Comparison of ENCODE assay signal across 8 mouse cellular contexts in the genomic region with DNA sequence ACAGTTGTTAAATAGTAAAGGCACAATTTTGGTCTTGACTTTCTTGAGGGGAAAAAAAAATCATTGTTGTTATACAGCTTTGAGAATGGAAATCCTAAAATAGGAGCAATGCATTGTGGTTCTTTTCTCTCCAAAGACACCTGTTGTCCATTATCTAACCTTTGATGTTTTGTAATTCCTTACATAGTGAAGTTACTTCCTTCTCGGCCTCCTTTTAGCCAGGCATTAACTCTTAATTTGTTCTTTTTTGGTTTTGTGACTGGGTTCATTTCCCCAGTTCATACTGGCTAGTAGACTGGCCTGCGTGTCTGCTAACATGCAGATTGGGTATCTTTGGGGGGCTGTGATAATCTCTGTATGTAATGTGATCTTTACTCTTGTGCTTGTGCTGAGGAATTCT. TPM values are rescaled to one million over a fixed set of nuclear protein-coding genes. Genes with fewer than 3 reads are reported as not detected.
DNase-seq lines count a peak whose midpoint lies in the region; ATAC-seq and TF ChIP-seq lines count a peak whose summit lies in the region.

No protein-coding gene starts in this region.

- no peak for ATAC-seq in embryonic facial prominence, embryonic 12.5 days (ENCODE audit: insufficient number of reproducible peaks, insufficient read depth, low FRiP score, low TSS enrichment)
- ATAC-seq in intestine, embryonic 14.5 days (replicated peaks; ENCODE audit: low FRiP score, low TSS enrichment, low read depth) = no peak
- no peak for ATAC-seq in midbrain, postnatal 0 days (ENCODE audit: low FRiP score)
- no peak for ATAC-seq in megakaryocyte progenitor cell, adult 5-6 weeks (replicated peaks; ENCODE audit: poor library complexity)

- no peaks in the 10 kb centered on the region for H3K27me3 ChIP-seq in embryonic facial prominence, embryonic 12.5 days
- no peaks in the 10 kb centered on the region for H3K27me3 ChIP-seq in intestine, embryonic 14.5 days (replicated peaks; ENCODE audit: control insufficient read depth, insufficient read depth, low read length)
- no peaks in the 10 kb centered on the region for H3K27me3 ChIP-seq in midbrain, postnatal 0 days (ENCODE audit: insufficient read depth, low read length)

- peak overlapping the region; percentile 69 for H3K4me3 ChIP-seq in layer of hippocampus, adult 2 months
- H3K4me3 ChIP-seq in embryonic facial prominence, embryonic 12.5 days = peak overlapping the region; percentile 87
- peak overlapping the region; percentile 87 for H3K4me3 ChIP-seq in intestine, embryonic 14.5 days (ENCODE audit: low read depth, low read length)
- peak overlapping the region; percentile 82 for H3K4me3 ChIP-seq in midbrain, postnatal 0 days (ENCODE audit: low read depth, low read length)

- H3K9me3 ChIP-seq in embryonic facial prominence, embryonic 12.5 days = no peaks in the 10 kb centered on the region
- no peaks in the 10 kb centered on the region for H3K9me3 ChIP-seq in intestine, embryonic 14.5 days (ENCODE audit: control insufficient read depth, low read length)
- H3K9me3 ChIP-seq in midbrain, postnatal 0 days (ENCODE audit: low read length) = no peaks in the 10 kb centered on the region

- 1% methylated on average over 2 of the region's 2 CpGs for WGBS in embryonic facial prominence, embryonic 12.5 days
- 14% methylated on average over 2 of the region's 2 CpGs for WGBS in intestine, embryonic 14.5 days
- WGBS in midbrain, postnatal 0 days = 20% methylated on average over 2 of the region's 2 CpGs

- H3K36me3 ChIP-seq in embryonic facial prominence, embryonic 12.5 days = no peaks in the 10 kb centered on the region
- H3K36me3 ChIP-seq in intestine, embryonic 14.5 days (ENCODE audit: control insufficient read depth, insufficient read depth, low read length) = no peaks in the 10 kb centered on the region
- H3K36me3 ChIP-seq in midbrain, postnatal 0 days (ENCODE audit: insufficient read depth, low read length) = no peaks in the 10 kb centered on the region

- peaks cover 20% of the 10 kb centered on the region for H3K4me1 ChIP-seq in embryonic facial prominence, embryonic 12.5 days
- H3K4me1 ChIP-seq in intestine, embryonic 14.5 days (replicated peaks; ENCODE audit: control insufficient read depth, insufficient read depth, low read length) = peaks cover 28% of the 10 kb centered on the region
- peaks cover 9% of the 10 kb centered on the region for H3K4me1 ChIP-seq in midbrain, postnatal 0 days (ENCODE audit: insufficient read depth, low read length)

- no peak for TF ChIP-seq CTCF in layer of hippocampus, adult 2 months (conservative IDR thresholded peaks at IDR 0.05)
- TF ChIP-seq CTCF in midbrain, postnatal 0 days (IDR thresholded peaks at IDR 0.05) = no peak

- H3K4me2 ChIP-seq in embryonic facial prominence, embryonic 12.5 days (replicated peaks) = peak overlapping the region; percentile 66
- peak overlapping the region; percentile 69 for H3K4me2 ChIP-seq in intestine, embryonic 14.5 days (ENCODE audit: low read length)
- peak overlapping the region; percentile 78 for H3K4me2 ChIP-seq in midbrain, postnatal 0 days (ENCODE audit: low read depth, low read length, poor library complexity, severe bottlenecking)

- no peak for DNase-seq in layer of hippocampus, adult 2 months (ENCODE audit: low spot score in 2 of 2)
- no peak for DNase-seq in layer of hippocampus, adult 18-20 months (ENCODE audit: low spot score in 2 of 2)
- DNase-seq in intestine, embryonic 14.5 days (ENCODE audit: low spot score) = no peak
- DNase-seq in midbrain, postnatal 0 days (ENCODE audit: low spot score) = no peak
- no peak for DNase-seq in urinary bladder, adult 2 months (ENCODE audit: low spot score)
- DNase-seq in thymus, postnatal 14 days = no peak

- peak overlapping the region; percentile 95; the same call in 1 of the 2 replicates for H3K9ac ChIP-seq in embryonic facial prominence, embryonic 12.5 days
- peak overlapping the region; percentile 90; the same call in 1 of the 2 replicates for H3K9ac ChIP-seq in intestine, embryonic 14.5 days (ENCODE audit: low read length)
- no peak overlapping the region for H3K9ac ChIP-seq in midbrain, postnatal 0 days (replicated peaks; ENCODE audit: low read length, poor library complexity, severe bottlenecking)

- H3K27ac ChIP-seq in layer of hippocampus, adult 2 months = no peak overlapping the region; the same call in 1 of the 2 replicates
- peak overlapping the region; percentile 66 for H3K27ac ChIP-seq in embryonic facial prominence, embryonic 12.5 days
- no peak overlapping the region for H3K27ac ChIP-seq in intestine, embryonic 14.5 days (ENCODE audit: low read depth)
- no peak overlapping the region for H3K27ac ChIP-seq in midbrain, postnatal 0 days (ENCODE audit: low read depth, low read length)

RNA-seq across cellular contexts. Expression of gene Eml4, which starts 1.7 kb away (rescaled TPM):
- total RNA-seq in layer of hippocampus, adult 2 months (2021) = 10 to 100 TPM; 23.3 to 26.1 TPM
- 10 to 100 TPM; 24.1 to 24.4 TPM for total RNA-seq in layer of hippocampus, adult 18-20 months (2021)
- 66.7 and 68.0 TPM in 2 replicates for polyA plus RNA-seq in embryonic facial prominence, embryonic 12.5 days (2016; fragmentation: Nextera tagmentation; extraction: Ambion mirVana)
- 52.5 and 52.9 TPM in 2 replicates for polyA plus RNA-seq in intestine, embryonic 14.5 days (2014; fragmentation: Nextera tagmentation; extraction: Ambion mirVana)
- total RNA-seq in midbrain, postnatal 0 days (2014; rRNA removed) = 51.4 and 56.1 TPM in 2 replicates
- polyA plus RNA-seq in midbrain, postnatal 0 days (2015; fragmentation: Nextera tagmentation; extraction: Ambion mirVana) = 17.4 and 20.1 TPM in 2 replicates
- 17.4 and 19.6 TPM in 2 replicates for polyA plus RNA-seq in urinary bladder, adult 2 months (2012; rRNA removed)
- total RNA-seq in megakaryocyte progenitor cell, adult 5-6 weeks (2015) = 38.0 and 41.5 TPM in 2 replicates
- total RNA-seq in megakaryocyte progenitor cell, adult 5-6 weeks (2017) = 79.6 and 86.3 TPM in 2 replicates
